Mouse (Mus musculus) stomach, postnatal 0 days (tissue): ENCODE data around the gene Lingo1. TPM values are rescaled to one million over a fixed set of nuclear protein-coding genes. Genes with fewer than 3 reads are reported as not detected.

Source experiments
- ATAC-seq: fragments of 200-750 bp; cut with Nextera tagmentation; 2 replicates; pipeline ENCODE4 v1.8.0; 2017; ENCODE audit not compliant: low FRiP score, low TSS enrichment
- DNase-seq: peaks from one replicate; pipeline ENCODE4 v3.0.0-alpha.2; 2016; ENCODE audit warnings: low spot score
- H3K27ac ChIP-seq: fragments of 300-500 bp; sonication (generic); replicated peaks from 2 replicates; pipeline ENCODE4 v1.5.1; 2014; ENCODE audit warnings: mild to moderate bottlenecking, control low read depth
- H3K27me3 ChIP-seq: fragments of 300-500 bp; sonication (generic); 2 replicates; pipeline ENCODE4 v1.6.1; 2014; ENCODE audit warnings: low read length; ENCODE audit not compliant: control insufficient read depth, insufficient read depth
- H3K36me3 ChIP-seq: fragments of 300-500 bp; sonication (generic); 2 replicates; pipeline ENCODE4 v1.6.1; 2014; ENCODE audit warnings: low read length, mixed read lengths; ENCODE audit not compliant: control insufficient read depth, insufficient read depth
- H3K4me1 ChIP-seq: fragments of 300-500 bp; sonication (generic); replicated peaks from 2 replicates; pipeline ENCODE4 v1.6.1; 2014; ENCODE audit warnings: antibody characterized with exemption; ENCODE audit not compliant: control insufficient read depth, insufficient read depth
- H3K4me2 ChIP-seq: fragments of 300-500 bp; sonication (generic); replicated peaks from 2 replicates; pipeline ENCODE4 v1.6.1; 2014; ENCODE audit warnings: low read depth, mild to moderate bottlenecking, control low read depth, moderate library complexity
- H3K4me3 ChIP-seq: fragments of 300-500 bp; sonication (generic); 2 replicates; pipeline ENCODE4 v1.5.1; 2014; ENCODE audit warnings: low read depth, low read length, control low read depth
- H3K9ac ChIP-seq: fragments of 300-500 bp; sonication (generic); 2 replicates; pipeline ENCODE4 v1.6.1; 2014; ENCODE audit warnings: mild to moderate bottlenecking, low read length, control low read depth, mixed read lengths
- H3K9me3 ChIP-seq: fragments of 300-500 bp; sonication (generic); 2 replicates; pipeline ENCODE4 v1.6.1; 2016; ENCODE audit warnings: low read length; ENCODE audit not compliant: control insufficient read depth
- CTCF ChIP-seq: IDR thresholded peaks from 2 replicates; pipeline ENCODE4 v1.5.1; 2016; ENCODE audit warnings: antibody characterized with exemption, low read depth, mild to moderate bottlenecking, moderate library complexity
- EP300 ChIP-seq: optimal IDR thresholded peaks from 2 replicates; pipeline ENCODE3; 2016; ENCODE audit warnings: antibody characterized with exemption
- WGBS: fragments of 180-500 bp; shearing (Covaris S2); extraction: QIAGEN DNeasy Blood & Tissue Kit; methylation state at CpG from one replicate; pipeline ENCODE4 v1.1.7; 2014; 5-methylcytosine and 5-hydroxymethylcytosine counted together
- polyA plus RNA-seq: library from polyadenylated mRNA; unstranded; fragments of >200 nt; fragmentation: Nextera tagmentation; extraction: Ambion mirVana; gene quantifications from 2 replicates; pipeline ENCODE4 v1.2.1, GENCODE M21; 2015

Lingo1 gene
- polyA plus RNA-seq, 1 experiment from 2014 or later = 0.99 TPM

DNA sequence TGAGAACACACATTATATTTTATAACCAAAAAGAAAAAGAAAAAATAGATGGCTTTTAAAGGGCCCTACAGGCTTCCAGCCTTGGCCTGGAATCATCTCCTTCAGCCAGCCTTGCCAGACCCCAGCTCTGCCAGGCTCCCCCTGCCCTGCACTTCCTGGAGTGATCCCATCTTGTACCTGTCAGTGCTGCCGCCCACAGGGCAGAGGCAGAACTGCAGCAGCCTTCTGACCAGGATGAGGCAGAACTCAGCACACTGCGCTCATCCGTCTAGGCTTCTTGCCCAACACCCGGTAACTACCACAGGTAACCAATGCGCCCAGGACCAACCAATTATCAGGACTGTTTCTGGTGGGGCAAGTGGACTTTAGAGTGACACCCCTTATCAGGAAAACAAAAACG lies 22.0 kb downstream of the Lingo1 start:
- H3K27ac ChIP-seq = no peak overlapping the region
- no peaks in the 10 kb centered on the region for H3K9me3 ChIP-seq
- no peak overlapping the region for H3K9ac ChIP-seq
- no peaks in the 10 kb centered on the region for H3K4me1 ChIP-seq
- ATAC-seq (no peak), DNase-seq (peak; percentile 58)
- no peaks in the 10 kb centered on the region for H3K36me3 ChIP-seq
- no peak overlapping the region for H3K4me3 ChIP-seq
- H3K27me3 ChIP-seq = no peaks in the 10 kb centered on the region
- no peak overlapping the region for H3K4me2 ChIP-seq
- WGBS = 31% methylated on average over 6 of the region's 6 CpGs
- TF ChIP-seq CTCF (peak; percentile 82), EP300 (no peak)

DNA sequence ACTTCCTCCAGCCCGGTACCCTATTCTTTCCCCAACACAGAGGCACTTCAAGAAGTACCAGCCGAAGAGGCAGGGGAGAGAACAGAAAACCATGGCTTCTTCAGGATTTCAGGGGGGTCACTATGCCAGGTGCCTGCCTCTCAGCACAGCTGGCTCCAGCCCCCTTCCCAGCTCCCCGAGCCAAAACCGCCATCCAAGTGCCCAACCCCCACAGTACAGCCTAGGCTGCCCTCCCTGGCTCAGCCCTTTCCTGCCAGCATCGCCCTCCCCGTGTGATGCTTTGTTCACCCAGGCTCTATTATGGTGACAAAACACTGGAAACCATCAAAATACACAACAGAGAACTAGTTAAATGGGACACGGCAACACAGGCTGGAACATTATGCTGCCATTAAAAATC lies 22.6 kb downstream of the Lingo1 start:
- H3K27me3 ChIP-seq = no peaks in the 10 kb centered on the region
- WGBS = 77% methylated on average over 7 of the region's 7 CpGs
- no peaks in the 10 kb centered on the region for H3K36me3 ChIP-seq
- ATAC-seq = no peak
- no peak overlapping the region for H3K27ac ChIP-seq
- H3K4me3 ChIP-seq = no peak overlapping the region
- H3K4me2 ChIP-seq = no peak overlapping the region
- H3K4me1 ChIP-seq = no peaks in the 10 kb centered on the region
- no peak for DNase-seq
- no peak for TF ChIP-seq EP300
- TF ChIP-seq CTCF = no peak
- no peaks in the 10 kb centered on the region for H3K9me3 ChIP-seq
- H3K9ac ChIP-seq = no peak overlapping the region

DNA sequence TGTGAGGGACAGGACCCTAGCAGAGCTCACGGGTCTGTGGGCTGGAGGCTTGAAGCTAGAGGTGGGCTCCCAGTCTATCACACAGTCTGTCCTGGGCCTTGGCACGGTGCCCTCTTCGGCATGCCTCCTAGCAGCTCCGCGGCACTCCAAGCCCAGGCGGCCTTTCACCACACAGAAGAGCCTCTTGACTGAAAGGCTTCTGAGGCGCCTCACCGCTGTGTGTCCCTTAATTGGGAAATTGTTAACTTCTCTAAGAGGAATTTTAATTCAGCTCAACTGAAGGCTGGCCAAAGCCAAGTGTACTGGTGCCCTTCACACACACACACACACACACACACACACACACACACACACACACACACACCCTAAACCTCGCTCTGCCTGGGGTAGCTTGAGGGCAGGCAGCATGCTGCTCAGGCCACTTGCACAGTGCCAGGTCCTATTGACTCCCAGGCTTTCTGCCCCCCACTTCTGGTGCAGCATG lies 28.6 kb downstream of the Lingo1 start:
- no peak for DNase-seq
- no peak overlapping the region for H3K4me2 ChIP-seq

DNA sequence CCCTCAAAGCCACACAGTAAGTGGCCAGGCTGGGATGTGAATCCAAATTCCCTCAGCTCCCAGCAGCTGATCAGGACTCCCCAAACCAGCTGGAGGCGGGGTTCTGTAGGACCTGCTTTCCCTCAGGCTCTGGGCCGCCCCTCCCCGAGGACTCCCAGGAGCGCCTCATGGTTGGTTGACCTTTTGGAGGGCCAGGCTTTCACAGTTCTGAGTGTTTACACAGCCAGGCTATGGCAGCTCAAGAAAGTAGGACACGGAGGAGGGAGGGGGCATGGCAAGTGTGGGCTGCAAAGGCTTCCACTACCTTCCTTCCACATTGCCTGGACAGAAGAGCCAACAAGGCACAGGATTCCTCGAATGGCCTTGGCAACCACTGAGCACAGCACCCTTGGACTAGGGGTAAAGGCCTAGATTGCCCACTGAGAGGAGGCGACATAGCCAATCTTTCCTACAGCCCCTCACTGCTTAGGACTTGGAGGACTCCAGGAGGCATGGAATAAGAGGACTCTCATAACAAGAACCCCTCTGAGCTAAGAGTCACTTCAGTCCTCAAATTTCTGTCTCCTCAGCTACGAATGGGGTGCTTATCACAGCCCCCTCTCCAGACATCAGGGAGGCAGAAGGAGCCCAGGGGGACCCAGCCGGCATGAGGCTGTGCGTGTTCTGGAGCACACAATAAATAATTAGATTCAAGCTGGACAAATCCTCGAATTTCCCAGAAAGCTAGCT lies 29.5 kb downstream of the Lingo1 start:
- TF ChIP-seq EP300 = no peak
- no peak overlapping the region for H3K4me3 ChIP-seq
- H3K4me2 ChIP-seq = no peak overlapping the region
- no peaks in the 10 kb centered on the region for H3K4me1 ChIP-seq
- WGBS = 40% methylated on average over 11 of the region's 11 CpGs
- no peaks in the 10 kb centered on the region for H3K9me3 ChIP-seq
- no peak overlapping the region for H3K9ac ChIP-seq
- DNase-seq (peak; percentile 54), ATAC-seq (peak; percentile 65; the same call in 1 of the 2 replicates)
- no peaks in the 10 kb centered on the region for H3K36me3 ChIP-seq
- H3K27me3 ChIP-seq = no peaks in the 10 kb centered on the region
- H3K27ac ChIP-seq = no peak overlapping the region

More for the DNA sequence above, 28.6 kb downstream of the Lingo1 start:
- Histone ChIP-seq H3K4me3 (no peak overlapping the region), H3K36me3 (no peaks in the 10 kb centered on the region), H3K27me3 (no peaks in the 10 kb centered on the region), H3K4me1 (no peaks in the 10 kb centered on the region), H3K9ac (no peak overlapping the region), H3K27ac (no peak overlapping the region), H3K9me3 (no peaks in the 10 kb centered on the region)
- TF ChIP-seq CTCF (no peak), EP300 (no peak)
- WGBS = 64% methylated on average over 9 of the region's 9 CpGs
- no peak for ATAC-seq

DNA sequence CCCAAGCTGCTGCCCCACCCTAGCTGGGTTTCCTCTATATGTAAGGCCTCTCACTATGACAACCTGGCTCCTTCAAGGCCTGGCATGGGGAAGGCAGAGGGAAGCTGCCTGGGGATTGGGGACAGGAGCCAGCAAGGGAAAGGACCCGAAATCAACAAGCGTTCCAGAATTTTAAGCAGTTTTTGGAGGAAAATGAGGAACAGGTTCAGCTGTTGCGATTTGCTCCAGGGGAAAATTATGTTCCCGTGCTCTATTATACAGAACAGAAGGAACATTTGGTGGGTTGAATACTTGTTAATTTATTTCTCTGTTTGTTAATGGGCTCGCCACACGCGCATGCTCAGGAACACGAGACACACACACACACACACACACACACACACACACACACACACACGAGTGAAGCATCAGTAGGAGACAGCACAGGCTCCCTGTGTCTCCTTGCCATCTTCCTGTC lies 34.1 kb downstream of the Lingo1 start:
- DNase-seq = no peak
- no peak for ATAC-seq
- no peak overlapping the region for H3K27ac ChIP-seq
- no peaks in the 10 kb centered on the region for H3K36me3 ChIP-seq
- no peaks in the 10 kb centered on the region for H3K4me1 ChIP-seq
- no peaks in the 10 kb centered on the region for H3K27me3 ChIP-seq
- H3K9me3 ChIP-seq = no peaks in the 10 kb centered on the region
- no peak for TF ChIP-seq CTCF
- TF ChIP-seq EP300 = no peak
- 84% methylated on average over 9 of the region's 9 CpGs for WGBS
- H3K4me2 ChIP-seq = no peak overlapping the region
- H3K4me3 ChIP-seq = no peak overlapping the region
- H3K9ac ChIP-seq = no peak overlapping the region

DNA sequence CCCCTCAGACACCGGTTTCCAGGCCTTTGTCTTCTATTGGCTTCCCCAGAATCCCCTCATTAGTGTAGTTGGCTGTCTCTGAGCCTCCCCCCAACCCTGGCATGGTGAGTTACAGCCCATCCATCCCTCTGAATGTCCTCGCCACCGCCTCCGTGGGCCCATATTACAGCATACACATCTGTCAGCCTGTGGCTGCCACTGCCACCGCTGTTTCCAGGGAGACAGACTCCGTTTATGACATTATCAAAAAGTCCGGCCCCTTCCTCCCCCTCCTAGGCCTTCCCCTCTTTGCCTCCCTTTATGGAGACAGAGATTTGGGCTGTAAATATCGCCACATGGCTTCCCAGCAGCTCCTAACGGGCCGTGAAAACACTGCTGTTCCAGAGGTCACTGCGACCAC lies 38.5 kb downstream of the Lingo1 start:
- Histone ChIP-seq H3K9ac (no peak overlapping the region), H3K4me1 (no peaks in the 10 kb centered on the region), H3K4me2 (no peak overlapping the region), H3K27me3 (no peaks in the 10 kb centered on the region), H3K9me3 (no peaks in the 10 kb centered on the region), H3K36me3 (no peaks in the 10 kb centered on the region), H3K4me3 (no peak overlapping the region), H3K27ac (no peak overlapping the region)
- 35% methylated on average over 11 of the region's 11 CpGs for WGBS
- DNase-seq = no peak
- no peak for ATAC-seq
- TF ChIP-seq CTCF (no peak), EP300 (no peak)
